Mouse (Mus musculus) CH12.LX (cell line): ENCODE measurements at regions not wholly inside any gene's neighbourhood (a gene's known extent, or its start where the extent isn't known, plus 50 kb on each side); places are given as distances from the start of the nearest gene placed in this dataset.

Experiments used
- DNase-seq: peaks from one replicate; pipeline ENCODE4 v3.0.0-alpha.2; 2013; ENCODE audit errors: extremely low read depth
- H3K27ac ChIP-seq: 2 replicates; pipeline ENCODE4 v1.5.1; 2012; ENCODE audit warnings: low read depth, mild to moderate bottlenecking, control low read depth, moderate library complexity; ENCODE audit not compliant: insufficient read depth
- H3K27me3 ChIP-seq: replicated peaks from 2 replicates; pipeline ENCODE3; 2012; ENCODE audit warnings: inconsistent platforms
- H3K36me3 ChIP-seq, 2 experiments: replicated peaks in 1 of 2; 2 replicates each; pipeline versions ENCODE3 to v1.6.1; 2012; ENCODE audit warnings: inconsistent platforms in 1 of 2, low read length in 1 of 2, mild to moderate bottlenecking in 1 of 2, mixed read lengths in 1 of 2, moderate library complexity in 1 of 2; ENCODE audit not compliant: control insufficient read depth in 1 of 2, insufficient read depth in 1 of 2
- H3K4me1 ChIP-seq, 2 experiments: 2 replicates each; pipeline ENCODE4 v1.6.1; 2012; ENCODE audit warnings: inconsistent platforms in 1 of 2, moderate library complexity in 1 of 2; ENCODE audit not compliant: insufficient read depth in 2 of 2, control insufficient read depth in 1 of 2
- H3K4me2 ChIP-seq: 2 replicates; pipeline ENCODE4 v1.6.1; 2012; ENCODE audit warnings: low read depth, mild to moderate bottlenecking, control low read depth; ENCODE audit not compliant: poor library complexity, insufficient read depth, severe bottlenecking
- H3K4me3 ChIP-seq, 3 experiments: fragments of 150-350 bp in 1 of 3; sonication (generic) in 1 of 3; replicated peaks in 1 of 3; 2 replicates each; pipeline versions ENCODE3 to v1.5.1; 2011 to 2012; ENCODE audit warnings: low read depth in 2 of 3, low read length in 2 of 3, mild to moderate bottlenecking in 2 of 3, moderate library complexity in 2 of 3, control low read depth in 1 of 3, improper control_type of control experiment in 1 of 3, inconsistent platforms in 1 of 3, mixed read lengths in 1 of 3; ENCODE audit not compliant: poor library complexity in 1 of 3
- H3K79me2 ChIP-seq: replicated peaks from 2 replicates; pipeline ENCODE4 v1.6.1; 2012; ENCODE audit warnings: mild to moderate bottlenecking, moderate library complexity; ENCODE audit not compliant: control insufficient read depth, poor library complexity, insufficient read depth, severe bottlenecking; ENCODE audit errors: extremely low read depth
- H3K9ac ChIP-seq: 2 replicates; pipeline ENCODE4 v1.6.1; 2012; ENCODE audit warnings: low read depth, mild to moderate bottlenecking, control low read depth, moderate library complexity; ENCODE audit not compliant: insufficient read depth
- H3K9me3 ChIP-seq: replicated peaks from 2 replicates; pipeline ENCODE3; 2012; ENCODE audit warnings: low read length, inconsistent platforms, mixed read lengths
- CHD2 ChIP-seq: IDR thresholded peaks from 2 replicates; pipeline ENCODE4 v1.6.1; 2011; ENCODE audit warnings: low read length, improper control_type of control experiment
- HCFC1 ChIP-seq: IDR thresholded peaks from 2 replicates; pipeline ENCODE4 v1.6.1; 2012; ENCODE audit warnings: low read depth, mild to moderate bottlenecking, inconsistent platforms, low read length, improper control_type of control experiment
- JUN ChIP-seq: IDR thresholded peaks from 2 replicates; pipeline ENCODE4 v1.6.1; 2011; ENCODE audit warnings: low read depth, mild to moderate bottlenecking, low read length, improper control_type of control experiment, moderate library complexity; ENCODE audit not compliant: insufficient read depth
- JUND ChIP-seq: conservative IDR thresholded peaks from 2 replicates; pipeline ENCODE4 v1.6.1; 2011; ENCODE audit warnings: low read depth, low read length, improper control_type of control experiment
- NRF1 ChIP-seq: IDR thresholded peaks from 2 replicates; pipeline ENCODE4 v1.6.1; 2014; ENCODE audit warnings: low read depth, mild to moderate bottlenecking, inconsistent platforms, low read length, improper control_type of control experiment, moderate library complexity
- POLR2AphosphoS2 ChIP-seq: IDR thresholded peaks from 2 replicates; pipeline ENCODE4 v1.6.1; 2011; ENCODE audit warnings: low read depth, low read length, improper control_type of control experiment
- RAD21 ChIP-seq: IDR thresholded peaks from 2 replicates; pipeline ENCODE4 v1.6.1; 2011; ENCODE audit warnings: low read depth, mild to moderate bottlenecking, low read length, improper control_type of control experiment, moderate library complexity
- UBTF ChIP-seq: IDR thresholded peaks from 2 replicates; pipeline ENCODE4 v1.6.1; 2012; ENCODE audit warnings: low read depth, mild to moderate bottlenecking, inconsistent platforms, low read length, improper control_type of control experiment, moderate library complexity
- ZNF384 ChIP-seq: IDR thresholded peaks from 2 replicates; pipeline ENCODE4 v1.6.1; 2012; ENCODE audit warnings: low read depth, low read length, improper control_type of control experiment, inconsistent platforms
- dilution Hi-C: fragments of 300-500 bp; cut with MboI; formaldehyde crosslinking; loops from 2 replicates; pipeline ENCODE4 v1.14.3; 2020; ENCODE audit warnings: low sequenced_read_pairs; ENCODE audit not compliant: extremely low pct_unique_long_range_greater_than_20kb, extremely low pct_ligation_motif_present
- in situ Hi-C: fragments of 300-500 bp; cut with MboI; formaldehyde crosslinking; loops from 3 replicates; pipeline ENCODE4 v1.14.3; 2019; ENCODE audit warnings: low sequenced_read_pairs, low pct_ligation_motif_present, low pct_unique_long_range_greater_than_20kb, mixed read lengths

GRCm38 (mm10) chr13:53717086-53717485, 244.2 kb upstream of the Msx2 start:
- dilution Hi-C loops: no loop called here

GRCm38 (mm10) chr13:53709062-53709461, 236.2 kb upstream of the Msx2 start:
- Histone ChIP-seq H3K4me1 (peaks cover 5 to 13% of the 10 kb centered on the region in 2 experiments), H3K27me3 (peaks cover 48% of the 10 kb centered on the region), H3K9ac (no peak overlapping the region), H3K27ac (no peak overlapping the region), H3K4me2 (no peak overlapping the region), H3K36me3 (no peaks in the 10 kb centered on the region), H3K9me3 (no peaks in the 10 kb centered on the region), H3K4me3 (no peak overlapping the region), H3K79me2 (no peaks in the 10 kb centered on the region)
- dilution Hi-C loops: no loop called here
- in situ Hi-C loops: no loop called here
- no peak for DNase-seq
- TF ChIP-seq JUND (no peak), CHD2 (no peak)

More at GRCm38 (mm10) chr13:53717086-53717485, 244.2 kb upstream of the Msx2 start:
- in situ Hi-C loops: no loop called here
- no peaks in the 10 kb centered on the region for H3K9me3 ChIP-seq
- peaks cover 67% of the 10 kb centered on the region for H3K27me3 ChIP-seq
- no peak overlapping the region for H3K27ac ChIP-seq
- TF ChIP-seq POLR2AphosphoS2 (no peak), ZNF384 (no peak), HCFC1 (no peak), JUN (no peak), RAD21 (no peak), UBTF (no peak), NRF1 (no peak), JUND (no peak)
- TF ChIP-seq, all 38 proteins: peak for 0
- Histone ChIP-seq H3K4me3 (no peak overlapping the region), H3K4me1 (peaks cover 2 to 12% of the 10 kb centered on the region in 2 experiments; a peak in 1 of 4 replicates), H3K4me2 (no peak overlapping the region), H3K79me2 (no peaks in the 10 kb centered on the region), H3K9ac (no peak overlapping the region), H3K36me3 (no peaks in the 10 kb centered on the region)
- no peak for DNase-seq

GRCm38 (mm10) chr13:53707548-53707947, 234.7 kb upstream of the Msx2 start:
- Histone ChIP-seq H3K9me3 (no peaks in the 10 kb centered on the region), H3K27ac (no peak overlapping the region), H3K27me3 (peaks cover 40% of the 10 kb centered on the region), H3K9ac (no peak overlapping the region), H3K4me1 (peaks cover 5 to 19% of the 10 kb centered on the region in 2 experiments), H3K36me3 (no peaks in the 10 kb centered on the region), H3K4me2 (no peak overlapping the region), H3K4me3 (no peak overlapping the region), H3K79me2 (no peaks in the 10 kb centered on the region)
- in situ Hi-C loops: no loop called here
- DNase-seq: no peak
- dilution Hi-C loops: no loop called here
- TF ChIP-seq NRF1: no peak
